Mouse (Mus musculus): ENCODE measurements around the gene Ifna1. TPM values are rescaled to one million over a fixed set of nuclear protein-coding genes. Genes with fewer than 3 reads are reported as not detected.
A peak's percentile ranks its signal among the peaks of the same experiment; 100 is the strongest.
"Not testable (repeated sequence)": the region's sequence is repeated elsewhere in the genome, so short reads cannot be mapped to it uniquely, and the experiment has no call there.

Ifna1 gene
- polyA plus RNA-seq (2014; fragmentation: Nextera tagmentation; extraction: Ambion mirVana) = not detected in 2 replicates

DNA sequence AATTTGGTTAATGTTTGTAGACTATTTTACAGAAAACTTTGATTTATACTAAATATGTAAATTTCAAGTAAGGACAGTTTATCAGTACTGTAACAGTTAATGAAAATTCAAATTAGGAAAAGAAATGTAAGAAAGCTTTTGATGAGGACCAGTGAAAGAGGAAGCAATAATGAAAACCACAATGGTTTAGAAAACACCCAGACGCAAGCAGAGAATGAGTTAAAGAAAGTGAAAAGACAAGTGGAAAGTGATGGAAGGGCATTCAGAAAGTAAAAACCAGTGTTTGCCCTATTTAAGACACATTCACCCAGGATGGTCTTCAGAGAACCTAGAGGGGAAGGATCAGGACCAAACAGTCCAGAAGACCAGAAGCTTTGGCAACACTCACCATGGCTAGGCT lies at the start of gene Ifna1:
Gene Ifna1, plus strand, starts transcription at position 390 of the 400 bp plus-strand sequence.
- Histone ChIP-seq H3K4me3 (ENCODE audit: low read depth, low read length) (no peak within 1 kb of the TSS), H3K27ac (ENCODE audit: low read depth, low read length) (no peak within 1 kb of the TSS), H3K4me1 (ENCODE audit: control insufficient read depth, insufficient read depth, low read length) (no peaks in the 10 kb centered on the region), H3K9ac (ENCODE audit: low read depth, low read length) (no peak within 1 kb of the TSS), H3K9me3 (replicated peaks; ENCODE audit: control insufficient read depth, low read length) (no peaks in the 10 kb centered on the region), H3K4me2 (no peak within 1 kb of the TSS), H3K27me3 (ENCODE audit: control insufficient read depth, insufficient read depth, low read length) (no peaks in the 10 kb centered on the region), H3K36me3 (ENCODE audit: control insufficient read depth, insufficient read depth, low read length) (no peaks in the 10 kb centered on the region)
- ATAC-seq (replicated peaks; ENCODE audit: insufficient number of reproducible peaks, low FRiP score, low TSS enrichment) = no peak
- WGBS (ENCODE audit: insufficient replicate concordance) = 72% methylated on average over 1 of the region's 1 CpGs

DNA sequence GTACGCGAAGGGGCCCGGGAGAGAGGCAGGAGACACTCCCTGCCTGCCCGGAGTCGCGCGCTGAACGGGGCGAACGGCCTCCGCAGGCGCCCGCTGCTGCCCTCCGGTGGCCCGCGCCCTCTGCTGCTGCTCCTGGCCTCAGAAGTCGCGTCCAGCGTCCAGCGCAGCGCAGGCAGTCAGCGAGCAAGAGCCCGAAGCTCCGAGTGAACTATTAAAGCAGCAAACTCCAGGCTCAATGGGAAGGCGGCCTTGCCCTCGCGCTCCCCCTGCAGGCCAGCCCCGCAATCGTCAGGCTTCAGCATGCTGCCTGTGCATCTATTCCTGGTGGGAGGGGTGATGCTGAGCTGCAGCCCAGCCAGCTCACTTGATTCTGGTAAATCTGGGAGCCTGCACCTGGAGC lies 46.9 kb upstream of the Ifna1 start, which contains the start of gene Gm13287:
Gene Gm13287, plus strand, starts transcription at position 301 of the 400 bp plus-strand sequence.
- not testable (repeated sequence) for H3K9ac ChIP-seq (ENCODE audit: low read depth, low read length); ATAC-seq (replicated peaks; ENCODE audit: insufficient number of reproducible peaks, low FRiP score, low TSS enrichment); H3K4me1 ChIP-seq (ENCODE audit: control insufficient read depth, insufficient read depth, low read length); H3K9me3 ChIP-seq (replicated peaks; ENCODE audit: control insufficient read depth, low read length); H3K27me3 ChIP-seq (ENCODE audit: control insufficient read depth, insufficient read depth, low read length); H3K36me3 ChIP-seq (ENCODE audit: control insufficient read depth, insufficient read depth, low read length); H3K27ac ChIP-seq (ENCODE audit: low read depth, low read length); H3K4me3 ChIP-seq (ENCODE audit: low read depth, low read length)
- no CpG with 5 or more reads among the region's 29 CpGs for WGBS (ENCODE audit: insufficient replicate concordance)
- peak within 1 kb of the TSS; percentile 27; the same call in 1 of the 2 replicates for H3K4me2 ChIP-seq

DNA sequence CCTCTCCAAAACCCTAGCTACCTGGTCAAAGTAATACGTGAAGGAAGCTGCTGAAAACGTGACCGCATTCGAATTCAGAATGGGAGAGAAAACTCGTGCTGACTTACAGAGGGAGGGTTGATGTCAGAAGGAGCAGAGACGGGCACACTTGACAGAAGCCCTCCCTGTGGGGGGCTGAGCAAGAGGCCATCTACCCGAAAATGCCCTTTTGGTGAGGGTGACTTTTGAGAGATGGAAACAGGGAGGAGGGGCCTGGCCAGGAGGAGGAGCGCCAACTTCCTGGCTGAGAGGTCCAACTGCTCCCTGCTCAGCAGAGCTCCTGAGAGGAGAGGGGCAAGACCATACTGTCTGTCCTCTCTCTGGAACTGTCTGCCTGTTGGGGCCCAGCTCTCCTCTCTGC lies 44.7 kb upstream of the Ifna1 start, which contains the start of gene Gm13288:
Gene Gm13288, plus strand, starts transcription at position 301 of the 400 bp plus-strand sequence.
- not testable (repeated sequence) for H3K27me3 ChIP-seq (ENCODE audit: control insufficient read depth, insufficient read depth, low read length); H3K27ac ChIP-seq (ENCODE audit: low read depth, low read length); H3K4me3 ChIP-seq (ENCODE audit: low read depth, low read length); H3K9me3 ChIP-seq (replicated peaks; ENCODE audit: control insufficient read depth, low read length); H3K9ac ChIP-seq (ENCODE audit: low read depth, low read length); H3K4me1 ChIP-seq (ENCODE audit: control insufficient read depth, insufficient read depth, low read length); H3K36me3 ChIP-seq (ENCODE audit: control insufficient read depth, insufficient read depth, low read length); ATAC-seq (replicated peaks; ENCODE audit: insufficient number of reproducible peaks, low FRiP score, low TSS enrichment)
- no CpG with 5 or more reads among the region's 8 CpGs for WGBS (ENCODE audit: insufficient replicate concordance)
- peak within 1 kb of the TSS; percentile 32; the same call in 1 of the 2 replicates for H3K4me2 ChIP-seq

DNA sequence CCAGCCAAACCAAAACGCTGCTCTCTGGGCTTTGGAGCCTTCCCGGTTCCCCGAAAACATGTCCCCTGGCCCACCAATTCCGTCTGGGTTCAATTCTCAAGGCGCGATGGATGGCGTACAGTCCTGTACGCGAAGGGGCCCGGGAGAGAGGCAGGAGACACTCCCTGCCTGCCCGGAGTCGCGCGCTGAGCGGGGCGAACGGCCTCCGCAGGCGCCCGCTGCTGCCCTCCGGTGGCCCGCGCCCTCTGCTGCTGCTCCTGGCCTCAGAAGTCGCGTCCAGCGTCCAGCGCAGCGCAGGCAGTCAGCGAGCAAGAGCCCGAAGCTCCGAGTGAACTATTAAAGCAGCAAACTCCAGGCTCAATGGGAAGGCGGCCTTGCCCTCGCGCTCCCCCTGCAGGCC lies 44.1 kb upstream of the Ifna1 start:
- H3K36me3 ChIP-seq (ENCODE audit: control insufficient read depth, insufficient read depth, low read length); ATAC-seq (replicated peaks; ENCODE audit: insufficient number of reproducible peaks, low FRiP score, low TSS enrichment); H3K4me1 ChIP-seq (ENCODE audit: control insufficient read depth, insufficient read depth, low read length); H3K9ac ChIP-seq (ENCODE audit: low read depth, low read length); H3K27me3 ChIP-seq (ENCODE audit: control insufficient read depth, insufficient read depth, low read length); H3K4me3 ChIP-seq (ENCODE audit: low read depth, low read length); H3K27ac ChIP-seq (ENCODE audit: low read depth, low read length); H3K9me3 ChIP-seq (replicated peaks; ENCODE audit: control insufficient read depth, low read length): not testable (repeated sequence)
- peak overlapping the region; percentile 32; the same call in 1 of the 2 replicates for H3K4me2 ChIP-seq
- WGBS (ENCODE audit: insufficient replicate concordance) = 1% methylated on average over 10 of the region's 34 CpGs

DNA sequence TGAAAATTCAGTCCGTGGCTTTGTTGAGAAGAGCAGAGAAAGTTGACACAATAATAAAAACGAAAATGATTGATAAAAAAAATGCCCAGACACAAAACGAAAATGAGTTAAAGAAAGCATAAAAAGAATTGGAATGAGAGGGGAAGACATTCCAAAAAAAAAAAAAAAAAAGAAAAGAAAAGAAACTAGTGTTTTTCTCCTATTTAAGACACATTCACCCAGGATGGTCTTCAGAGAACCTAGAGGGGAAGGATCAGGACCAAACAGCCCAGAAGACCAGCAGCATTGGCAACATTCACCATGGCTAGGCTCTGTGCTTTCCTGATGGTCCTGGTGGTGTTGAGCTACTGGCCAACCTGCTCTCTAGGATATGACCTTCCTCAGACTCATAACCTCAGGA lies 34.0 kb upstream of the Ifna1 start, which contains the start of gene Ifna7:
Gene Ifna7, plus strand, starts transcription at position 301 of the 400 bp plus-strand sequence.
- WGBS (ENCODE audit: insufficient replicate concordance) = 52% methylated on average over 3 of the region's 3 CpGs
- Histone ChIP-seq H3K4me2 (no peak within 1 kb of the TSS), H3K9me3 (replicated peaks; ENCODE audit: control insufficient read depth, low read length) (no peaks in the 10 kb centered on the region), H3K36me3 (ENCODE audit: control insufficient read depth, insufficient read depth, low read length) (no peaks in the 10 kb centered on the region), H3K27me3 (ENCODE audit: control insufficient read depth, insufficient read depth, low read length) (no peaks in the 10 kb centered on the region), H3K4me3 (ENCODE audit: low read depth, low read length) (no peak within 1 kb of the TSS), H3K9ac (ENCODE audit: low read depth, low read length) (no peak within 1 kb of the TSS), H3K27ac (ENCODE audit: low read depth, low read length) (no peak within 1 kb of the TSS), H3K4me1 (ENCODE audit: control insufficient read depth, insufficient read depth, low read length) (no peaks in the 10 kb centered on the region)
- no peak for ATAC-seq (replicated peaks; ENCODE audit: insufficient number of reproducible peaks, low FRiP score, low TSS enrichment)

DNA sequence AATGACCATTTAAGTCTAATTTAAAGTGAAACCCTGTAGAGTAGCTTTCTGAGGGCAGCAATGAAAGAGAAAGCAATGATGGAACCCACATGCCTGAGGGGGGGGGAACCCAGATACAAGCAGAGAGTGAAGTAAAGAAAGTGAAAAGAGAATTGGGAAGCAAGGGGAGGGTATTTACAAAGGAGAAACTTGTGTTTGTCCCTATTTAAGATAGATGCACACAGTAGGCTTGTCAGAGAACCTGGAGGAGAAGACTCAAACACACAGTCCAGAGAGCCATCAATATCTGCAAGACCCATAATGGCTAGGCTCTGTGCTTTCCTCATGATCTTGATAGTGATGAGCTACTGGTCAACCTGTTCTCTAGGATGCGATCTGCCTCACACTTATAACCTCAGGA lies 30.2 kb upstream of the Ifna1 start, which contains the start of gene Ifna11:
Gene Ifna11, plus strand, starts transcription at position 301 of the 400 bp plus-strand sequence.
- Histone ChIP-seq H3K36me3 (ENCODE audit: control insufficient read depth, insufficient read depth, low read length) (no peaks in the 10 kb centered on the region), H3K27me3 (ENCODE audit: control insufficient read depth, insufficient read depth, low read length) (no peaks in the 10 kb centered on the region), H3K9ac (ENCODE audit: low read depth, low read length) (no peak within 1 kb of the TSS), H3K4me3 (ENCODE audit: low read depth, low read length) (no peak within 1 kb of the TSS), H3K27ac (ENCODE audit: low read depth, low read length) (no peak within 1 kb of the TSS), H3K4me1 (ENCODE audit: control insufficient read depth, insufficient read depth, low read length) (no peaks in the 10 kb centered on the region), H3K4me2 (no peak within 1 kb of the TSS), H3K9me3 (replicated peaks; ENCODE audit: control insufficient read depth, low read length) (no peaks in the 10 kb centered on the region)
- ATAC-seq (replicated peaks; ENCODE audit: insufficient number of reproducible peaks, low FRiP score, low TSS enrichment) = no peak
- 72% methylated on average over 1 of the region's 1 CpGs for WGBS (ENCODE audit: insufficient replicate concordance)

DNA sequence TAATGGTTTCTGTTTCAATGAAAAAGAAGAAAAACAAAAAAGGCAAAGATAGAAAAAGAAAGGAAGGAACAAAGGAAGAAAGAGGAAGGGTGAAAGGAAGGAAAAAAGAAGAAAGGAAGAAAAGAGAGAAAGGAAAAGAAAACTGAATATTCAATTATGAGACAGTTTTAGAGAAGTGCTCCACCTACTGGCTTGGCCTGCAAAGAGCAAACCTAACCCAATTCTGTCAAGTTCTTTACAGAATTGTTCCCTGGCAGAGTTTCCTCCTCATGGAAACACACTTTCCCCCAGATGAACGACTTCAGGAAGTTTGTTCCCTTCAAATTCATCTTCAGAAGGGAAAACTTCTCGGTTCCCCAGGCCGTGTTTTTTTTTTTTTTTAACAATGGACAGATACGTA lies 26.9 kb upstream of the Ifna1 start:
- ATAC-seq (replicated peaks; ENCODE audit: insufficient number of reproducible peaks, low FRiP score, low TSS enrichment) = no peak
- 22% methylated on average over 4 of the region's 4 CpGs for WGBS (ENCODE audit: insufficient replicate concordance)
- no peaks in the 10 kb centered on the region for H3K4me1 ChIP-seq (ENCODE audit: control insufficient read depth, insufficient read depth, low read length)
- H3K4me3 ChIP-seq (ENCODE audit: low read depth, low read length) = no peak overlapping the region
- no peaks in the 10 kb centered on the region for H3K36me3 ChIP-seq (ENCODE audit: control insufficient read depth, insufficient read depth, low read length)
- no peak overlapping the region for H3K27ac ChIP-seq (ENCODE audit: low read depth, low read length)
- no peaks in the 10 kb centered on the region for H3K27me3 ChIP-seq (ENCODE audit: control insufficient read depth, insufficient read depth, low read length)
- H3K9me3 ChIP-seq (replicated peaks; ENCODE audit: control insufficient read depth, low read length) = no peaks in the 10 kb centered on the region
- no peak overlapping the region for H3K9ac ChIP-seq (ENCODE audit: low read depth, low read length)
- no peak overlapping the region for H3K4me2 ChIP-seq

DNA sequence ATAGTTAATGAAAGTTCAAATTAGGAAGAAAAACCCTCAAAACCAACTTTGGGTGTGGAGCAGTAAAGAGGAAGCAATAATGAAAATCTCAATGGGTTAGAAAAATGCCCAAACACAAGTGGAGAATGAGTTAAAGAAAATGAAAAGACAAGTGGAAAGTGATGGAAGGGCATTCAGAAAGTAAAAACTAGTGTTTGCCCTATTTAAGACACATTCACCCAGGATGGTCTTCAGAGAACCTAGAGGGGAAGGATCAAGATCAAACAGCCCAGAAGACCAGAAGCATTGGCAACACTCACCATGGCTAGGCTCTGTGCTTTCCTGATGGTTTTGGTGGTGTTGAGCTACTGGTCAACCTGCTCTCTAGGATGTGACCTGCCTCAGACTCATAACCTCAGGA lies 22.8 kb upstream of the Ifna1 start, which contains the start of gene Ifna6:
Gene Ifna6, plus strand, starts transcription at position 301 of the 400 bp plus-strand sequence.
- not testable (repeated sequence) for H3K36me3 ChIP-seq (ENCODE audit: control insufficient read depth, insufficient read depth, low read length); H3K9ac ChIP-seq (ENCODE audit: low read depth, low read length); H3K27ac ChIP-seq (ENCODE audit: low read depth, low read length); H3K27me3 ChIP-seq (ENCODE audit: control insufficient read depth, insufficient read depth, low read length); H3K4me2 ChIP-seq; H3K4me1 ChIP-seq (ENCODE audit: control insufficient read depth, insufficient read depth, low read length); H3K4me3 ChIP-seq (ENCODE audit: low read depth, low read length); ATAC-seq (replicated peaks; ENCODE audit: insufficient number of reproducible peaks, low FRiP score, low TSS enrichment); H3K9me3 ChIP-seq (replicated peaks; ENCODE audit: control insufficient read depth, low read length)

DNA sequence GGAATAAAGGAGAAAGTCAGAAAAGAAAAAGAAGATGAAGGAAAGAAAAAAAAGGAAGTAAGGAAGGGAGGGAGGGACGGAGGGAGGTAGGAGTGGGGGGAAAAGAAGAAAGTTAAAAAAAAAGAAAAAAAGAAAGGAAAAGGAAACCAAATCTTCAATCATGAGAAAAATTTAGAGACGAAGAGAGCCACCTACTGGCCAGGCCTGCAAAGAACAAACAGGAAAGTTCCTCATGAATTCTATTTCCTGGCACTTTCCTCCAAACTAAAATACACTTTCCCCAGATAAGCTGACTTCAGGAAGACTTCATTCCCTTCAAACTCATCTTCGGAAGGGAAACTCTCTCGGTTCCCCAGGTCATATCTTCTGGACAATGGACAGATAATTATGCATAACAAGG lies 19.4 kb upstream of the Ifna1 start:
- H3K27me3 ChIP-seq (ENCODE audit: control insufficient read depth, insufficient read depth, low read length) = no peaks in the 10 kb centered on the region
- H3K4me3 ChIP-seq (ENCODE audit: low read depth, low read length) = no peak overlapping the region
- ATAC-seq (replicated peaks; ENCODE audit: insufficient number of reproducible peaks, low FRiP score, low TSS enrichment) = no peak
- 25% methylated on average over 4 of the region's 4 CpGs for WGBS (ENCODE audit: insufficient replicate concordance)
- H3K4me1 ChIP-seq (ENCODE audit: control insufficient read depth, insufficient read depth, low read length) = no peaks in the 10 kb centered on the region
- H3K36me3 ChIP-seq (ENCODE audit: control insufficient read depth, insufficient read depth, low read length) = no peaks in the 10 kb centered on the region
- no peaks in the 10 kb centered on the region for H3K9me3 ChIP-seq (replicated peaks; ENCODE audit: control insufficient read depth, low read length)
- no peak overlapping the region for H3K9ac ChIP-seq (ENCODE audit: low read depth, low read length)
- no peak overlapping the region for H3K4me2 ChIP-seq
- H3K27ac ChIP-seq (ENCODE audit: low read depth, low read length) = no peak overlapping the region
